Mouse (Mus musculus) brain, adult 2 months (tissue): ENCODE data around the gene Paqr7.
A peak's percentile ranks its signal among the peaks of the same experiment; 100 is the strongest.

Experiments
- DNase-seq: peaks from one replicate; pipeline ENCODE4 v3.0.0; 2011; ENCODE audit warnings: low read depth, low spot score

Gene Paqr7

GRCm38 (mm10) chr4:134496595-134497210 lies at the start of gene Paqr7:
Paqr7 (plus strand) TSS chr4:134496697.
- peak; percentile 93 for DNase-seq

DNA sequence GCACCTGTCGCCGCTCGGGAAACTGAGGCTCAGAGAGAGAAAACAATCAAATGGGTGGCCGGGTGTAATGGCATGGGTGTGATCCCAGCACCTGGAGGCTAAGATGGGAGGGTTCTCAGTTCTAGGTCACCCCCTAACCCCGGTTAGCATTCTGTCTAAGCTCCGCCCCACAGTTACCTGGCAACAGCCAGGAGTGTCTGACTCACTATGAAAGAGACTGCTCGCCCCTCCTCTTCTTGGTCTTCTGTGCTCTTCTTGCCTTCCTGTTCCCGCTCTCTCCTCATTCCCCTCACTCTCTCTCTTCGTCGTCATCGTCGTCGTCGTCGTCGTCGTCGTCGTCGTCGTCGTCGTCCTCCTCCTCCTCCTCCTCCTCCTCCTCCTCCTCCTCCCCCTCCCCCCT lies 48.5 kb upstream of the Paqr7 start:
- DNase-seq = no peak

- peak; percentile 86 for DNase-seq
Measured at GRCm38 (mm10) chr4:134449595-134450391, 46.7 kb upstream of the Paqr7 start.

DNA sequence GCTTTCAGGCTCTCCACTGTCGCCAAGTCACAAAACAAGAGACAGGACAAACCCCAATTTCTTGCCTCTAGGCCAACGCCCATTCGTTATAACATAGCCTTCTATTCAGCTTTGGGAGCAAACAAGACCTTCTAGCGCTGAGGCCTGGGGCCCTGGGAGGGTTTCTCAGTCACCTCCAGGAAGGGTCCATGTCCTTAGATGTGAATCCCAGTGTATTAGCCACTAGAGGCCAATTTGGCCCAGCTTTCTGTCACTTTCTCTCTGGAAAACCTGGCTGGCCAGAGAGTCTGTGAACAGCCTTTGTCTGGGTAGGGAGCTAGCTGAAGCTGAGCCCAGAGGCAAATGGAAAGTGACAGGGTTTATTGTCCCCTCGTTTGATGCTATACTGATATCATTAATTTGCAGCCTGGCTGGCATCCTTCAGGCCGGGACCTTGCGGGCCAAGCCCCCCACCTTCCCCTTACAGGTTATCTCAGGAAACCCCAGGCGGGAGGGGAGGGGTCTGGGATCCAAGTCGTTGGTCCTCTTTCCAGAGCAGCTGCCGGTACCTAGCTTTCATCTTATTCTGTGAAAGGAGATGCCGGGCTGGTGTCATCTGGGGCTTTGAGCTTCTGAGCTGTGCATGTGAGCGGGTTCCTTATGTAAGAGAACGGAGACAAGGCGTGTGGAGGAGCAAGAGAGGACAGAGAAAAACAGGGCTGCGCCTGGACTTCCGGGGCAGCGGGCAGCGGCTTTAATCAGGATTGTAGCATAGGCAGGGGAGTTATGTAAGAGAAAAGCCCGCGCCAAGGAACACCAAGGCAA lies 45.9 kb upstream of the Paqr7 start:
- DNase-seq = peak; percentile 93

GRCm38 (mm10) chr4:134451484-134451883 lies 45.0 kb upstream of the Paqr7 start:
- peak; percentile 68 for DNase-seq

DNA sequence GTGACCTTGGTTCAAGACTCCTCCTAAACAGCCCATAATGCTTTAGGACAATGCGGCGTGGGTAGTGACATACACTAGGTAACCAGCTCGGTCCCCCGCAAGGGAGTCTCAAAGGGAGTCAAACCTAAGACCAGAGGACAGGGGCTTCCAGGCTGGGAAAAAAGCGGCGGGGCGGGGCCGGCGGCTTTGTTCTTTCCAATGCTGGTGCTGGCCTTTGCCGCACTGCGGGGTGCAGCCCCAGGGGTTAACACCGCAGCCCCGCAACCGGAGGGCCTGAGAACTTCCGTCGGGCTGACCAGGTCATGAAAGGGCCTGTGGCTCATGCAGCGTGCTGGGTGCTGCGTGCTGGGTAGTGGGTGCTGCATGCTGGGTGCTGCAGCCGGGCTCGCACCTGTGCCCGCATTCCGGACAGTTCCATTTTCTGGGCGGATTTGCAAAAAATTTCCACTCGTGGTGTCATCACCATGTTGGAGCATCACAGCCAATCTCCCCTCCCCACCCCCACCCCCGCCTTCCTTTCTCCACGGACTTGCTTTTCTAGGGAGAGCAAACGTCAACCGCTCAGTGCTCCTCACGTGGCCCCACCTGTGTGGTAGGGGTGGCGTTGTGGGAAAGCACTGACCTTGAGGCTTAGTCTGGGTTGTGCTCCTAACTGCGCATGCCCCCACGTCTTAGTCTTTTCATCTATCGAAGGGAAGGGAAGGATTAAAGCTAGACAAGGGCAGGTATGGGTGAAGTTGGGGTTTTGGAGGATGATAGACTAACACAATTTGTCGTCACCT lies 42.7 kb upstream of the Paqr7 start:
- DNase-seq = peak; percentile 96

DNA sequence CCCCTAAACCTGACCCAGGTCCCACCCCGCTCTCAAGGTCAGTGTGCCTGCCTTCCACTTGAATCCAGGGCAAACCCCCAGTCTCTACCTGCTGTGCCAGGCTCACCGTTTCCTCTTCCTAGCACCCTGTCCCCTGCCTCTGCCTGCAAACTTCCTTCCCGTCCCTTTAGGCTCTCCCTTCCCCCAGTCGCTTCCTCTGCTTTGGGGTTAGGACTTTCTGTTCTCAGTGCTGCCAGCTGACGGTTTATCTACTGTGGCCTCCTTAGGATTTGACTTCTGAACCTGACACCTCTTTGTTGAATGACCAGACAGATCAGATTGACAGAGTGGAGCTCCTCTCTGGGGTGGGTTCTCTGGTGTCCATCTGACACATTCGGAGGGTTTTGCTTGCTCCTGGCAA lies 41.2 kb upstream of the Paqr7 start:
- no peak for DNase-seq

GRCm38 (mm10) chr4:134457130-134457825 lies 39.2 kb upstream of the Paqr7 start:
- DNase-seq = no peak

GRCm38 (mm10) chr4:134458856-134459255 lies 37.6 kb upstream of the Paqr7 start:
- DNase-seq = peak; percentile 98

- DNase-seq = no peak
Measured at GRCm38 (mm10) chr4:134460277-134460676, 36.2 kb upstream of the Paqr7 start.

DNA sequence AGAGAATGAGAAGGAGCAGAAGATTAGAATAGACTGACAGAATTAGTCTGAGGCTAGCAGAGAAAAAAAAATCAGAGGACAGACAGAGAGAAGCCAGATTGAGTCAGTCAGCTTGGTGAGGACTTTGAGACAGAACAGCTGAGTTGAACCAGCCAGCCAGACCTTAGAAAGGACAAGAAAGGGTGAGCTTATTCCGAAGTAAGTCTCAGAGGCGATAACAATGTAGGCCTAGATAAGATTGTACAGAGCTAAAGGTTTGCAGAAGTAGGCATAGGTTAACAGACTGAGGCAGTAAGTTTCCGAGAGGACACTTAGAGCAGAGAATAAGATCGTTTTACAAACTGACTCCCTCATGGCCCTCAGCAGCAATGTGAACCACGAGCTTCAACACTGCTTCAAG lies 35.2 kb upstream of the Paqr7 start:
- DNase-seq = no peak

DNA sequence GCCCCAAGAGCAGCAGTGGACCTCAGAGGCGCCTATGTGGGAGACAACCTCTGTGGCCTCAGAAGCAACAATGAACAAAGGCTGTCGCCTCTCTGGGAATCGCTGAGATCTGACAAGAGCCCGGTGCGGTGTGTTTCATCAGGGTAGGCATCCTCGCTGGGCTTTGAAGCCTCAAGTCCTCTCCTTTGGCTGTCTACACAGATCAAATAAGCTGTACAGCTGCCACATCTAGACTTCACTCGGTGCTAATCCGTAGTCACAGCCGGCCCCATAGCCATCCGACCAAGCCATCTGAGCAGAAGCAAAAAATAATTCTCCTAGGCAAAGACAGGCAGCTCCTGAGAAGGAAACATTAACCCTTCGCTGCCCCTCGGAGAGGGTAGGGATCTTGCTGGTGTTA lies 30.7 kb upstream of the Paqr7 start:
- no peak for DNase-seq

DNA sequence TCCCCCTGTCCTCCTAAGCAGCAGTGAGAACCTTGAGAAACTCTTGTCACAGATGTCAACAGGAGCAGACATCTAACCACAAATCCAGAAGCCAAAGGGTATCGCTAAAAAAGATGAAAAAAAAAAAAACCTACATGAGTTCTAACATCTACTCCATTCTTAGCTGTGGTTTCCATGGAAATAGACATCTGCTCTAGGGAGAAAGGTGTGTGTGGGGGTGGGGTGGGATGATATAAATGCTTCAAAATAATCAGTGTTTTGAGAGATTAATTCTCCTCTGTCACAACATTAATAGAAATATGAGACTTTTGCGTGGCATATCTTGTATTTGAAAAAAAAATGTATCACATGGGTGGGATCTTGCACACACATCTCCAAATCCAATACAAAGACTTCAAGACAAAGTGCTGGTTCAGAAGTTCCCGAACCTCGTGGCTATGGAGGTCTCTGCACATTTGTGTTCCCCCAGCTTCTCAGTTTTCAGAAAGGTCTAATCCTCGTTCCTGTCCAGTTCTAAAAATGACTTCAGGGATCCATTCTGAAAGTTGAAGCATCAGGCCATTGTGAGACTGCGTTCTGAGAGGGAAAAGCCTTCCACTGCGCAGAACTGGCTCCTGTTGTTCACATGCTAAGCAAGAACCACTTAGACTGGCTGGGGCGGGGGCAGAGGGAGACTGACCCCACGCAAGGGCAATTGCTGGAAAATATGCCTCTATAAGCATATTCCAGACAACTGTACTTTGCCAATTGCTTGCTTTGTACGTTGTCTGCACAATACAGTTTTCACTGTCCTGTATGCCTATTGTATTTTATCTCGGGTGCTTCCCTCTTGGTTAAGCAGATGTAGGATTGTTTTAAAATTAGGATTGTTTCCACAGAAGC lies 29.9 kb upstream of the Paqr7 start:
- DNase-seq = no peak

- peak; percentile 61 for DNase-seq
Measured at GRCm38 (mm10) chr4:134467435-134468214, 28.9 kb upstream of the Paqr7 start.

GRCm38 (mm10) chr4:134468215-134468575 lies 28.3 kb upstream of the Paqr7 start, which contains the start of gene Stmn1:
Stmn1 (plus strand) TSS chr4:134468320.
- DNase-seq = peak; percentile 99

GRCm38 (mm10) chr4:134468578-134469266 lies 27.8 kb upstream of the Paqr7 start:
- peak; percentile 96 for DNase-seq

GRCm38 (mm10) chr4:134469341-134469796 lies 27.1 kb upstream of the Paqr7 start:
- DNase-seq = no peak

GRCm38 (mm10) chr4:134469985-134470384 lies 26.5 kb upstream of the Paqr7 start:
- DNase-seq = no peak
